Mouse (Mus musculus) skeletal muscle tissue, adult 2 months (tissue): ENCODE results near the gene Mllt10.

Source experiments
- DNase-seq: peaks from one replicate; pipeline ENCODE4 v3.0.0-alpha.2; 2012; ENCODE audit warnings: low read depth, low spot score

Mllt10 gene

GRCm38 (mm10) chr2:18034371-18035250, 20.4 kb upstream of the Mllt10 start:
- DNase-seq, result no peak

- DNase-seq, result no peak
Measured at GRCm38 (mm10) chr2:18037491-18037890, 17.5 kb upstream of the Mllt10 start, which contains the start of gene A930004D18Rik. A930004D18Rik (minus strand) TSS chr2:18037737.

- DNase-seq, result no peak
Measured at GRCm38 (mm10) chr2:18038141-18038752, 16.8 kb upstream of the Mllt10 start.

GRCm38 (mm10) chr2:18038895-18039371, 16.1 kb upstream of the Mllt10 start:
- no peak for DNase-seq

GRCm38 (mm10) chr2:18039566-18040290, 15.3 kb upstream of the Mllt10 start:
- DNase-seq, result no peak

- DNase-seq, result no peak
Measured at GRCm38 (mm10) chr2:18040347-18041160, 14.5 kb upstream of the Mllt10 start.

- no peak for DNase-seq
Measured at GRCm38 (mm10) chr2:18041199-18041885, 13.7 kb upstream of the Mllt10 start.

- DNase-seq, result no peak
Measured at GRCm38 (mm10) chr2:18045143-18045780, 9.8 kb upstream of the Mllt10 start.

- DNase-seq, result no peak
Measured at GRCm38 (mm10) chr2:18045781-18046181, 9.3 kb upstream of the Mllt10 start.

- no peak for DNase-seq
Measured at GRCm38 (mm10) chr2:18046186-18046585, 8.9 kb upstream of the Mllt10 start.

GRCm38 (mm10) chr2:18046758-18047645, 8.0 kb upstream of the Mllt10 start:
- DNase-seq, result no peak

- no peak for DNase-seq
Measured at GRCm38 (mm10) chr2:18047646-18048452, 7.2 kb upstream of the Mllt10 start.

GRCm38 (mm10) chr2:18048453-18049075, 6.5 kb upstream of the Mllt10 start, which contains the start of gene Skida1:
Skida1 (minus strand) TSS chr2:18049051.
- no peak for DNase-seq

GRCm38 (mm10) chr2:18049279-18049821, 5.7 kb upstream of the Mllt10 start:
- DNase-seq, result no peak

GRCm38 (mm10) chr2:18050018-18050417, 5.0 kb upstream of the Mllt10 start:
- DNase-seq, result no peak

- no peak for DNase-seq
Measured at GRCm38 (mm10) chr2:18050541-18050985, 4.5 kb upstream of the Mllt10 start.
